Mouse (Mus musculus): ENCODE data around the gene Phyhd1. TPM values are rescaled to one million over a fixed set of nuclear protein-coding genes. Genes with fewer than 3 reads are reported as not detected.

Gene Phyhd1
- polyA plus RNA-seq, 1 experiment from 2014 or later: 8.9 TPM

- Histone ChIP-seq H3K4me2 (no peak overlapping the region), H3K27ac (peak overlapping the region; percentile 36; the same call in 1 of the 2 replicates), H3K4me1 (replicated peaks) (peaks cover 65% of the 10 kb centered on the region), H3K27me3 (no peaks in the 10 kb centered on the region), H3K9me3 (replicated peaks) (no peaks in the 10 kb centered on the region), H3K36me3 (peaks cover 75% of the 10 kb centered on the region), H3K4me3 (replicated peaks) (no peak overlapping the region), H3K9ac (no peak overlapping the region)
- DNase-seq: no peak
- WGBS (ENCODE audit: insufficient replicate concordance): 74% methylated on average over 7 of the region's 7 CpGs
- 0 out of 2 replicates have a peak, but pooled peaks have one; percentile 21 for ATAC-seq (ENCODE audit: low read depth)
These were observed 21.3 kb upstream of the Phyhd1 start for GRCm38 (mm10) chr2:30244595-30245178.

GRCm38 (mm10) chr2:30247036-30247435 is 19.0 kb upstream of the Phyhd1 start:
- H3K36me3 ChIP-seq: peaks cover 62% of the 10 kb centered on the region
- no peak overlapping the region for H3K27ac ChIP-seq
- no peaks in the 10 kb centered on the region for H3K9me3 ChIP-seq (replicated peaks)
- peaks cover 64% of the 10 kb centered on the region for H3K4me1 ChIP-seq (replicated peaks)
- ATAC-seq (ENCODE audit: low read depth): no peak
- no peak overlapping the region for H3K4me2 ChIP-seq
- no peak for DNase-seq
- H3K27me3 ChIP-seq: no peaks in the 10 kb centered on the region
- no peak overlapping the region for H3K4me3 ChIP-seq (replicated peaks)
- H3K9ac ChIP-seq: no peak overlapping the region
- 85% methylated on average over 5 of the region's 5 CpGs for WGBS (ENCODE audit: insufficient replicate concordance)

- Histone ChIP-seq H3K4me1 (replicated peaks) (peaks cover 64% of the 10 kb centered on the region), H3K9ac (no peak overlapping the region), H3K27ac (no peak overlapping the region), H3K9me3 (replicated peaks) (no peaks in the 10 kb centered on the region), H3K4me3 (replicated peaks) (no peak overlapping the region), H3K27me3 (no peaks in the 10 kb centered on the region), H3K4me2 (no peak overlapping the region), H3K36me3 (peaks cover 56% of the 10 kb centered on the region)
- WGBS (ENCODE audit: insufficient replicate concordance): 75% methylated on average over 4 of the region's 4 CpGs
- DNase-seq (no peak), ATAC-seq (ENCODE audit: low read depth) (no peak)
These were observed 18.3 kb upstream of the Phyhd1 start for GRCm38 (mm10) chr2:30247681-30248080.

- Histone ChIP-seq H3K4me1 (replicated peaks) (peaks cover 64% of the 10 kb centered on the region), H3K27me3 (no peaks in the 10 kb centered on the region), H3K4me3 (replicated peaks) (no peak overlapping the region), H3K27ac (no peak overlapping the region), H3K9ac (no peak overlapping the region), H3K36me3 (peaks cover 46% of the 10 kb centered on the region), H3K4me2 (no peak overlapping the region), H3K9me3 (replicated peaks) (no peaks in the 10 kb centered on the region)
- 94% methylated on average over 3 of the region's 3 CpGs for WGBS (ENCODE audit: insufficient replicate concordance)
- DNase-seq (no peak), ATAC-seq (ENCODE audit: low read depth) (no peak)
These were observed 16.8 kb upstream of the Phyhd1 start for GRCm38 (mm10) chr2:30249182-30249581.

GRCm38 (mm10) chr2:30250166-30251128 is 15.6 kb upstream of the Phyhd1 start:
- WGBS (ENCODE audit: insufficient replicate concordance): 81% methylated on average over 10 of the region's 10 CpGs
- peak overlapping the region; percentile 9 for H3K27ac ChIP-seq
- H3K4me2 ChIP-seq: no peak overlapping the region

GRCm38 (mm10) chr2:30251417-30252104 is 14.4 kb upstream of the Phyhd1 start:
- Histone ChIP-seq H3K4me1 (replicated peaks) (peaks cover 44% of the 10 kb centered on the region), H3K9me3 (replicated peaks) (no peaks in the 10 kb centered on the region), H3K9ac (peak overlapping the region; percentile 22; the same call in 1 of the 2 replicates), H3K4me2 (peak overlapping the region; percentile 3; the same call in 1 of the 2 replicates), H3K4me3 (replicated peaks) (no peak overlapping the region), H3K27me3 (no peaks in the 10 kb centered on the region), H3K27ac (peak overlapping the region; percentile 53), H3K36me3 (peaks cover 51% of the 10 kb centered on the region)
- DNase-seq: peak; percentile 48
- peak; percentile 82 for ATAC-seq (ENCODE audit: low read depth)
- 40% methylated on average over 5 of the region's 5 CpGs for WGBS (ENCODE audit: insufficient replicate concordance)

More at GRCm38 (mm10) chr2:30250166-30251128, 15.6 kb upstream of the Phyhd1 start:
- ATAC-seq (ENCODE audit: low read depth) (no peak), DNase-seq (no peak)
- Histone ChIP-seq H3K9ac (no peak overlapping the region), H3K36me3 (peaks cover 47% of the 10 kb centered on the region), H3K27me3 (no peaks in the 10 kb centered on the region), H3K4me1 (replicated peaks) (peaks cover 53% of the 10 kb centered on the region), H3K9me3 (replicated peaks) (no peaks in the 10 kb centered on the region), H3K4me3 (replicated peaks) (no peak overlapping the region)

GRCm38 (mm10) chr2:30252521-30252920 is 13.5 kb upstream of the Phyhd1 start:
- WGBS (ENCODE audit: insufficient replicate concordance): 71% methylated on average over 3 of the region's 3 CpGs
- Histone ChIP-seq H3K9ac (no peak overlapping the region), H3K9me3 (replicated peaks) (no peaks in the 10 kb centered on the region), H3K27me3 (no peaks in the 10 kb centered on the region), H3K4me1 (replicated peaks) (peaks cover 45% of the 10 kb centered on the region), H3K4me3 (replicated peaks) (no peak overlapping the region), H3K36me3 (peaks cover 60% of the 10 kb centered on the region), H3K4me2 (no peak overlapping the region), H3K27ac (no peak overlapping the region; the same call in 1 of the 2 replicates)
- ATAC-seq (ENCODE audit: low read depth) (no peak), DNase-seq (no peak)

- Histone ChIP-seq H3K4me3 (replicated peaks) (no peak overlapping the region), H3K9me3 (replicated peaks) (no peaks in the 10 kb centered on the region), H3K27me3 (no peaks in the 10 kb centered on the region), H3K27ac (no peak overlapping the region), H3K4me1 (replicated peaks) (peaks cover 58% of the 10 kb centered on the region), H3K36me3 (peaks cover 63% of the 10 kb centered on the region), H3K4me2 (no peak overlapping the region), H3K9ac (no peak overlapping the region; the same call in 1 of the 2 replicates)
- 43% methylated on average over 5 of the region's 5 CpGs for WGBS (ENCODE audit: insufficient replicate concordance)
- no peak for ATAC-seq (ENCODE audit: low read depth)
- DNase-seq: no peak
These were observed 12.2 kb upstream of the Phyhd1 start for GRCm38 (mm10) chr2:30253809-30254208.

- no peak for ATAC-seq (ENCODE audit: low read depth)
- Histone ChIP-seq H3K36me3 (peaks cover 65% of the 10 kb centered on the region), H3K9ac (no peak overlapping the region), H3K27me3 (no peaks in the 10 kb centered on the region), H3K4me1 (replicated peaks) (peaks cover 63% of the 10 kb centered on the region), H3K9me3 (replicated peaks) (no peaks in the 10 kb centered on the region), H3K4me2 (no peak overlapping the region), H3K4me3 (replicated peaks) (no peak overlapping the region), H3K27ac (no peak overlapping the region)
- DNase-seq: no peak
- WGBS (ENCODE audit: insufficient replicate concordance): 90% methylated on average over 42 of the region's 42 CpGs
These were observed 10.2 kb upstream of the Phyhd1 start for GRCm38 (mm10) chr2:30255631-30256395.

- WGBS (ENCODE audit: insufficient replicate concordance): 93% methylated on average over 30 of the region's 30 CpGs
- DNase-seq (no peak), ATAC-seq (ENCODE audit: low read depth) (no peak)
- Histone ChIP-seq H3K4me1 (replicated peaks) (peaks cover 54% of the 10 kb centered on the region), H3K9me3 (replicated peaks) (no peaks in the 10 kb centered on the region), H3K4me2 (no peak overlapping the region), H3K27ac (no peak overlapping the region), H3K27me3 (no peaks in the 10 kb centered on the region), H3K4me3 (replicated peaks) (no peak overlapping the region), H3K36me3 (peaks cover 73% of the 10 kb centered on the region), H3K9ac (no peak overlapping the region)
These were observed 9.2 kb upstream of the Phyhd1 start for GRCm38 (mm10) chr2:30256616-30257350.

Data from liver, embryonic 13.5 days (tissue).